Comparison of ENCODE assay signal across 8 mouse cellular contexts in genomic region chr3:18624381-18625145, GRCm38 (mm10).
DNase-seq lines count a peak whose midpoint lies in the region; ATAC-seq lines count a peak whose summit lies in the region.

No protein-coding gene starts in this region.

- no peaks in the 10 kb centered on the region for H3K9me3 ChIP-seq in liver, embryonic 16.5 days (replicated peaks; ENCODE audit: control insufficient read depth, low read length)
- no peaks in the 10 kb centered on the region for H3K9me3 ChIP-seq in neural tube, embryonic 14.5 days (ENCODE audit: control insufficient read depth, low read length)

- no peak overlapping the region for H3K9ac ChIP-seq in liver, embryonic 16.5 days (ENCODE audit: low read depth, low read length)
- no peak overlapping the region; the same call in 1 of the 2 replicates for H3K9ac ChIP-seq in neural tube, embryonic 14.5 days (replicated peaks; ENCODE audit: low read depth, low read length)

- peak overlapping the region; percentile 41 for H3K4me3 ChIP-seq in liver, embryonic 16.5 days (ENCODE audit: low read depth, low read length)
- peak overlapping the region; percentile 31; the same call in 1 of the 2 replicates for H3K4me3 ChIP-seq in neural tube, embryonic 14.5 days (ENCODE audit: low read depth, low read length)

- H3K36me3 ChIP-seq in liver, embryonic 16.5 days (ENCODE audit: control insufficient read depth, insufficient read depth), result no peaks in the 10 kb centered on the region
- H3K36me3 ChIP-seq in neural tube, embryonic 14.5 days (ENCODE audit: control insufficient read depth, insufficient read depth, low read length), result no peaks in the 10 kb centered on the region

- no peak for ATAC-seq in liver, embryonic 16.5 days (ENCODE audit: low read depth)
- ATAC-seq in neural tube, embryonic 14.5 days (ENCODE audit: low read depth), result peak; percentile 18; the same call in 1 of the 2 replicates

- H3K27me3 ChIP-seq in liver, embryonic 16.5 days (ENCODE audit: control insufficient read depth, insufficient read depth, low read depth, low read length), result no peaks in the 10 kb centered on the region
- no peaks in the 10 kb centered on the region for H3K27me3 ChIP-seq in neural tube, embryonic 14.5 days (ENCODE audit: control insufficient read depth, insufficient read depth, low read length)

- H3K4me1 ChIP-seq in liver, embryonic 16.5 days (ENCODE audit: control insufficient read depth, low read depth, low read length), result no peaks in the 10 kb centered on the region; the same call in 1 of the 2 replicates
- H3K4me1 ChIP-seq in neural tube, embryonic 14.5 days (ENCODE audit: control insufficient read depth, insufficient read depth, low read length), result peaks cover 4% of the 10 kb centered on the region

- no peak overlapping the region for H3K27ac ChIP-seq in liver, embryonic 16.5 days (ENCODE audit: low read length)
- H3K27ac ChIP-seq in neural tube, embryonic 14.5 days (ENCODE audit: low read depth, low read length), result peak overlapping the region; percentile 62

- H3K4me2 ChIP-seq in liver, embryonic 16.5 days (ENCODE audit: low read depth, low read length), result peak overlapping the region; percentile 51
- peak overlapping the region; percentile 56 for H3K4me2 ChIP-seq in neural tube, embryonic 14.5 days (ENCODE audit: low read depth, low read length)

- DNase-seq in adrenal gland, adult 2 months, result peak; percentile 44
- no peak for DNase-seq in adrenal gland, adult 8-10 months
- DNase-seq in cerebellum, postnatal 14 days, result peak; percentile 60 to 71
- DNase-seq in heart, adult 18-20 months, result peak; percentile 56 to 60
- DNase-seq in kidney, adult 18-20 months, result peak; percentile 34
- no peak for DNase-seq in B cell, adult 2 months

- WGBS in liver, embryonic 16.5 days (ENCODE audit: insufficient replicate concordance), result 7% methylated on average over 10 of the region's 10 CpGs
- 6% methylated on average over 10 of the region's 10 CpGs for WGBS in neural tube, embryonic 14.5 days

Comparison
In these comparisons a context has a peak if more than half of its experiments do, and no peak if none do; other contexts are left out.
1. DNase-seq: peak in adrenal gland, adult 2 months (single experiment), cerebellum, postnatal 14 days (2 of 2), heart, adult 18-20 months (2 of 2) and kidney, adult 18-20 months (single experiment); none in adrenal gland, adult 8-10 months (single experiment) and B cell, adult 2 months (0 of 2).